Mouse (Mus musculus): Measurements from ENCODE around the gene Exoc6b. TPM values are rescaled to one million over a fixed set of nuclear protein-coding genes. Genes with fewer than 3 reads are reported as not detected.

The Exoc6b gene
- polyA plus RNA-seq, 1 experiment, result 0.56 TPM

DNA sequence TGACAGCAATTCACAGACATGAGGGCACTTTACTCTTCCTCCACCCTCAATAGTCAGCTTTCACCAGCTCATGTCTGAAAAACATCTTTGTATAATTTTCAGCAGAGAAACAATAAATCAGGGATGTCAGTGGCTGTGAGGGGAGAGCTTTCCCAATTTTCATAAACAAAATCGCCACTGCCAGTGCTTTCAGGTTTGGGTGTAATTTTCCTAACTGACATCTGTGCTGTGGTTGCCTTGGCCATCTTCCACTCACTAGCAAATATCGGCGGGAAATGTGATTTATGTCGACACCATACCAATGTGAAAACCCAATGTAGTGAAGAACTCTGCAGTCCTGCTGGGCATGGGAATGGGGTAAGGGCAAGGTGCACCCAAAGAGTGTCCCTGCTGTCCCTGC lies 360.7 kb downstream of the Exoc6b start:
- Histone ChIP-seq H3K4me1 (no peaks in the 10 kb centered on the region), H3K4me3 (replicated peaks) (no peak overlapping the region), H3K27me3 (replicated peaks) (no peaks in the 10 kb centered on the region), H3K9me3 (no peaks in the 10 kb centered on the region), H3K36me3 (replicated peaks; ENCODE audit: low read length) (no peaks in the 10 kb centered on the region)
- TF ChIP-seq GATA1 (IDR thresholded peaks at IDR 0.05; ENCODE audit: borderline replicate concordance, low read length), result no peak

DNA sequence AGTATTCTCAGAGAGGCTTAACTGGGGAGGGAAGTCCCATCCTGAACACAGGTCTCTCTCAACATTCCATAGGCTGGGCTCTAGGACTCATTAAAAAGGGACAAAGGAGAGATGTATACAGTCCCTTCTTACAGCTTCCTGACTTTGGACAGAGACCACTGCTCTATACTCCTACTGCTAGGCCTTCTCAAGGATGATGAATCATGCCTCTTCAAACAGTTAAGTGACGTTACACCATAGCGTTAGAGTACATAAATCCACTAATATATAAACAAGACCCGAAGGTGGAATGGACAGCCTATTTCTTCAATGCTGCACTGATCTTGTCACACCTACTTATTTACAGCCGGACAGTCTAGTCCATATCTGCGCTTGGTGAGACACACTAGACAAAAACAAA lies 369.7 kb downstream of the Exoc6b start:
- no peaks in the 10 kb centered on the region for H3K36me3 ChIP-seq (replicated peaks; ENCODE audit: low read length)
- no peaks in the 10 kb centered on the region for H3K9me3 ChIP-seq
- H3K4me1 ChIP-seq, result no peaks in the 10 kb centered on the region
- peaks cover 2% of the 10 kb centered on the region for H3K27me3 ChIP-seq (replicated peaks)
- no peak for TF ChIP-seq GATA1 (IDR thresholded peaks at IDR 0.05; ENCODE audit: borderline replicate concordance, low read length)
- no peak overlapping the region for H3K4me3 ChIP-seq (replicated peaks)

DNA sequence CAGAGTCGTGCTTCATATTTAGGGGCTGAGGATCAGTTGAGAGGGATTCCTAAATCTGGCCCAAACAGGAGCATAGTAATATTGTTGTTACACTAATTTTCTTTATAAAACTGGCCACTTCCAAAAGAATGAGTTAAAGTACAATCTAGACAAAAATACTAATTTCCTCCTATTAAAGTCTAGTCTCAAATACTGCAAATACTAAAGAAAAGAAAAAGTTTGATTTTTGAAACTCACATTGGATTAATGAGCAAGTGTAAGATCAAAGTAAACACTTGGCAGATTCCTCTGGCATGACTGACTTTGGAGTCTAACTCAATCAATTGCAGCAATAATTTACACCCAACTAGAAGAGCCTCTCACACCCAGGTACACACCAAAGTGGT lies 371.0 kb downstream of the Exoc6b start:
- TF ChIP-seq FLI1 (IDR thresholded peaks at IDR 0.05; ENCODE audit: low read length), result no peak
- TF ChIP-seq GATA1 (IDR thresholded peaks at IDR 0.05; ENCODE audit: borderline replicate concordance, low read length), result no peak

DNA sequence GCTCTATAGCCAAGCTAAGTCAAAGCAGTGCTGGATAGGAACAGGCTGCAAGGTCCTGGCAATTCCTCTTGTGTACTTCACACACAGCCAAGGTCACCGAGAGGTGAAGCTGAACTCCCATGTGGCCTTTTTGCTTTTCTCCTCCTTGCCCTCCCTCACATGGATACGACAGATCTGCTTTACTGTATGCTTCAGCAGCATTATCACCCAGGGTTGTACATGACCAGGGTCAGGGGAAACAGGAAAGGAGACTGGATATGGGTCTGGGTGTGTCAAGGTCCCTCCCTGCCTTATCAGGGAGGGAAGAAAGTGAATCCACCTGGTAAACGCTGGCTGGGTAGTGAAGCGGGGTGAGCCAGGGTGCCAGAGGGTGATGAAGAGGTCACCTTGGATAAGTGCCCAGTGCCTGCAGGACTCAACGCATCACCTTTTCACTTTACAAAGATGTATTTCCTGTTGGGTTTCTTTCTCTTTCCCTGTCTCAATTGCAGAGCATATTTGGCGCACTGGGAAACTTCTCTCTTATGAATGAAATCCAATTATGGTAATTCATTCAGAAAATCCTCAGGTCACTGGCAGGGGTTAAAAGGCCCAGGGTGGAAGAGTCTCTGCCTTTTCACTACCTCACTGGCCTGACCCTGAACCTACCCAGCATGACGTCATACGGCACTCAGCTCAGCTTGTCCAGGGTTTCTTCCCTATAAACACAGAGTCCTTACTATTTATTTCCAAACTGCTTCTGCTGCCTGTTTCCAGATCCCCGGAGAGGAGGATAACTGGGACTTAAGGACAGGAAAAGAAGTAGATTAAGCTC lies 371.6 kb downstream of the Exoc6b start:
- TF ChIP-seq GATA1 (IDR thresholded peaks at IDR 0.05; ENCODE audit: borderline replicate concordance, low read length) (no peak), FLI1 (IDR thresholded peaks at IDR 0.05; ENCODE audit: low read length) (no peak)
- H3K4me3 ChIP-seq (replicated peaks), result no peak overlapping the region
- peaks cover 2% of the 10 kb centered on the region for H3K27me3 ChIP-seq (replicated peaks)
- H3K4me1 ChIP-seq, result no peaks in the 10 kb centered on the region
- no peaks in the 10 kb centered on the region for H3K36me3 ChIP-seq (replicated peaks; ENCODE audit: low read length)
- H3K9me3 ChIP-seq, result no peaks in the 10 kb centered on the region

More for the DNA sequence above, 371.0 kb downstream of the Exoc6b start:
- Histone ChIP-seq H3K36me3 (replicated peaks; ENCODE audit: low read length) (no peaks in the 10 kb centered on the region), H3K4me3 (replicated peaks) (no peak overlapping the region), H3K9me3 (no peaks in the 10 kb centered on the region), H3K4me1 (no peaks in the 10 kb centered on the region), H3K27me3 (replicated peaks) (peaks cover 2% of the 10 kb centered on the region)

DNA sequence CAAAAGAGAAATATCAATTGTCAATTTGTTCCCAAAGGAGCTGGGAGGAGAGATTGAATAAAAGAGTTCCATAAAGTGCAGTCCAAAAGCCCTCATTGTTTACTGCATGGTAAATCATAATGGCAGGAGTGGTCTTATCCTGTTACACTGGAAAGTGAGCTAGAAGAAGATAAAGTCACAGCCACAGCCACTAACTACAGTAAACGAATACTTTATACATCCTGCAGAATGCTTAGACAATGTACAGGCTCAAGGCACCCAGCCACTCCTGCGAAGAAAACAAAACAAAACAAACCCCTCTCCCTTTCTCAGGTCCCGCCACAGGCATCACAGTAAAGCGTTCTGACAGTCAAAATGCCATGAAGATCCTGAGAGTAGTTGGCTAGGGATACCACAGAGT lies 375.5 kb downstream of the Exoc6b start:
- Histone ChIP-seq H3K4me1 (no peaks in the 10 kb centered on the region), H3K4me3 (replicated peaks) (no peak overlapping the region), H3K27me3 (replicated peaks) (peaks cover 2% of the 10 kb centered on the region), H3K9me3 (no peaks in the 10 kb centered on the region), H3K36me3 (replicated peaks; ENCODE audit: low read length) (no peaks in the 10 kb centered on the region)
- no peak for TF ChIP-seq FLI1 (IDR thresholded peaks at IDR 0.05; ENCODE audit: low read length)
- TF ChIP-seq GATA1 (IDR thresholded peaks at IDR 0.05; ENCODE audit: borderline replicate concordance, low read length), result no peak

DNA sequence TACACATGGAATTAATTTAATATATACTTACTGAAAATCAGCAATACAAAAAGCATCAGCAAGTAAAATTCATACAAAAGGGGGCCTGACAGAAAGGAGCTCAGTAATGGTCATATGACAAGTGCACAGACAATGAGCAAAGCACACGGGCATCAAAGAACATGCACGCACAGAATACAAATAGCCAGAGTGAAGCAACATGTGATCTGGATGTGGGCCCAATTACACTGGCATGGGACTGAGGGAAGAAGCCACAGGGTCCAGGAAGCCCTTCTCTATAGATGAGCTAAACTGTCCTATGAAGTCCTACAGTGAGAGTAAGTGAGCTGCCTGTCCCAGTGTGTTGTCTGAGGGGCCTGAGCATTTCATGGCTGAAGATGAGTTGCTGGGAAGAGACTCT lies 376.1 kb downstream of the Exoc6b start:
- no peak overlapping the region for H3K4me3 ChIP-seq (replicated peaks)
- H3K36me3 ChIP-seq (replicated peaks; ENCODE audit: low read length), result no peaks in the 10 kb centered on the region
- H3K9me3 ChIP-seq, result no peaks in the 10 kb centered on the region
- no peak for TF ChIP-seq FLI1 (IDR thresholded peaks at IDR 0.05; ENCODE audit: low read length)
- H3K27me3 ChIP-seq (replicated peaks), result peaks cover 2% of the 10 kb centered on the region
- no peaks in the 10 kb centered on the region for H3K4me1 ChIP-seq

DNA sequence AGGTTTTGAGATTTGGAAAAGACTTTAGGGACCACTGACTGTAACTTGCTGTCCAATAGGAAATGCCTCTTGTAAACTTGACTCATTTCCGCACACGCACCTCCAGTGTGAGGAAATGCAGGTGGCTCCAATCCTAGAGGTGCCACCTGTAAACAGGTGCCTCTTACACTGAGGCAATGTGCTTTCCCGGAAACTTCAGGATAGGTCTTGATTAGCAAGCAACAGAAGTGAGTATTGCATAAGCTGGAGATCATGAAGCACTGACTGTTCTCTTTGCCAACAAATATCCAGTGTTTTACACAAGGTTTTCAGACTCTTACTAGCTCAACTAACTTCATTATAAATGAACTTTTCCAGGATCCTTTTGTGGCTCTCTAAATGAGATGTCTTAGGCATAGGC lies 377.4 kb downstream of the Exoc6b start:
- no peaks in the 10 kb centered on the region for H3K9me3 ChIP-seq

GRCm38 (mm10) chr6:84677770-84678169 lies 391.5 kb downstream of the Exoc6b start:
- peaks cover 10% of the 10 kb centered on the region for H3K9me3 ChIP-seq
- H3K36me3 ChIP-seq (replicated peaks; ENCODE audit: low read length), result no peaks in the 10 kb centered on the region
- no peak for TF ChIP-seq GATA1 (IDR thresholded peaks at IDR 0.05; ENCODE audit: borderline replicate concordance, low read length)
- no peak for TF ChIP-seq FLI1 (IDR thresholded peaks at IDR 0.05; ENCODE audit: low read length)
- H3K4me1 ChIP-seq, result no peaks in the 10 kb centered on the region
- H3K27me3 ChIP-seq (replicated peaks), result no peaks in the 10 kb centered on the region
- no peak overlapping the region for H3K4me3 ChIP-seq (replicated peaks)

More for the DNA sequence above, 377.4 kb downstream of the Exoc6b start:
- TF ChIP-seq FLI1 (IDR thresholded peaks at IDR 0.05; ENCODE audit: low read length), result no peak
- TF ChIP-seq GATA1 (IDR thresholded peaks at IDR 0.05; ENCODE audit: borderline replicate concordance, low read length), result no peak
- Histone ChIP-seq H3K36me3 (replicated peaks; ENCODE audit: low read length) (no peaks in the 10 kb centered on the region), H3K27me3 (replicated peaks) (no peaks in the 10 kb centered on the region), H3K4me3 (replicated peaks) (no peak overlapping the region), H3K4me1 (no peaks in the 10 kb centered on the region)

GRCm38 (mm10) chr6:84674936-84675335 lies 394.4 kb downstream of the Exoc6b start:
- no peaks in the 10 kb centered on the region for H3K4me1 ChIP-seq
- H3K36me3 ChIP-seq (replicated peaks; ENCODE audit: low read length), result no peaks in the 10 kb centered on the region
- no peaks in the 10 kb centered on the region for H3K27me3 ChIP-seq (replicated peaks)
- no peak overlapping the region for H3K4me3 ChIP-seq (replicated peaks)
- no peak for TF ChIP-seq FLI1 (IDR thresholded peaks at IDR 0.05; ENCODE audit: low read length)
- no peak for TF ChIP-seq GATA1 (IDR thresholded peaks at IDR 0.05; ENCODE audit: borderline replicate concordance, low read length)
- peaks cover 23% of the 10 kb centered on the region for H3K9me3 ChIP-seq

DNA sequence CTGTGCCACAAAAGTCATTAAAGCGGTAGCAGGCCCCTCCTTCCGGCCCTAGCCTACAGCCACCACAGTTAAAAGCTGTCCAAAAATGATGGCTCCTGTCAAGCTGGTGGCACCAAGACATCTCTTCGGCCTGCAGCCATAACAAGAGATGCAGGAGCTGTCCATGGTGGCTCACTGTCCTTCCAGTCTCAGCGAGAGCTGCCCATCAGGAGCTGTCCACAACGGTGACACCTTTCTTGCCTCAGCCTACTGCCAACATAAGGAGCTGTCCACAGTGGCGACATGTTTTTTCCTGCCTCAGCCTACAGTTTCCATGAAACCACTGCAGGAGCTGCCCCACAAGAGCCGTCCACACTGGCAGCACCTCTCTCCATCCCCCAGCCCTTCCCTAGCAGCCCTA lies 395.2 kb downstream of the Exoc6b start:
- no peaks in the 10 kb centered on the region for H3K36me3 ChIP-seq (replicated peaks; ENCODE audit: low read length)
- no peaks in the 10 kb centered on the region for H3K4me1 ChIP-seq
- TF ChIP-seq FLI1 (IDR thresholded peaks at IDR 0.05; ENCODE audit: low read length) (no peak), GATA1 (IDR thresholded peaks at IDR 0.05; ENCODE audit: borderline replicate concordance, low read length) (no peak)
- peaks cover 23% of the 10 kb centered on the region for H3K9me3 ChIP-seq
- H3K4me3 ChIP-seq (replicated peaks), result peak overlapping the region; percentile 47
- no peaks in the 10 kb centered on the region for H3K27me3 ChIP-seq (replicated peaks)

All from megakaryocyte, embryonic 14.5 days (primary cell).